ENCODE assay signal across 8 mouse cellular contexts in genomic region chr1:37866286-37866685, GRCm38 (mm10). TPM values are rescaled to one million over a fixed set of nuclear protein-coding genes. Genes with fewer than 3 reads are reported as not detected.
DNase-seq lines count a peak whose midpoint lies in the region; ATAC-seq and TF ChIP-seq lines count a peak whose summit lies in the region.

TSS of gene Tsga10 (minus strand) at chr1:37866429.

- no peaks in the 10 kb centered on the region for H3K9me3 ChIP-seq in kidney, embryonic 15.5 days (replicated peaks)
- H3K9me3 ChIP-seq in midbrain, embryonic 10.5 days (replicated peaks) = no peaks in the 10 kb centered on the region

- H3K4me1 ChIP-seq in kidney, embryonic 15.5 days = peaks cover 5% of the 10 kb centered on the region
- H3K4me1 ChIP-seq in midbrain, embryonic 10.5 days = peaks cover 23% of the 10 kb centered on the region

- TF ChIP-seq POLR2A in brain, embryonic 14.5 days (IDR thresholded peaks at IDR 0.05; ENCODE audit: borderline replicate concordance, extremely low read depth, insufficient read depth, insufficient read length, poor library complexity, severe bottlenecking) = no peak

- H3K4me2 ChIP-seq in kidney, embryonic 15.5 days = peak within 1 kb of the TSS; percentile 81

- no peak for DNase-seq in kidney, postnatal 36 days
- DNase-seq in brain, embryonic 14.5 days (ENCODE audit: low read depth) = no peak
- DNase-seq in induced T-regulatory cell, adult 2 months (ENCODE audit: low read depth) = peak; percentile 41
- no peak for DNase-seq in midbrain, embryonic 10.5 days (ENCODE audit: low spot score)
- DNase-seq in cerebellum, postnatal 14 days = no peak
- DNase-seq in frontal cortex, postnatal 36 days (ENCODE audit: low spot score in 2 of 2) = no peak

- peak within 1 kb of the TSS; percentile 77 for H3K4me3 ChIP-seq in kidney, embryonic 15.5 days (replicated peaks)
- peak within 1 kb of the TSS; percentile 71 for H3K4me3 ChIP-seq in midbrain, embryonic 10.5 days

- TF ChIP-seq CTCF in brain, embryonic 14.5 days (IDR thresholded peaks at IDR 0.05; ENCODE audit: borderline replicate concordance, extremely low read depth, insufficient read depth, insufficient read length) = no peak

- WGBS in kidney, embryonic 15.5 days = 89% methylated on average over 6 of the region's 6 CpGs
- WGBS in midbrain, embryonic 10.5 days = 87% methylated on average over 6 of the region's 6 CpGs

- H3K36me3 ChIP-seq in kidney, embryonic 15.5 days = no peaks in the 10 kb centered on the region
- no peaks in the 10 kb centered on the region for H3K36me3 ChIP-seq in midbrain, embryonic 10.5 days

- H3K9ac ChIP-seq in kidney, embryonic 15.5 days = peak within 1 kb of the TSS; percentile 62

- no peaks in the 10 kb centered on the region for H3K27me3 ChIP-seq in kidney, embryonic 15.5 days
- H3K27me3 ChIP-seq in midbrain, embryonic 10.5 days (ENCODE audit: low read depth, poor library complexity, severe bottlenecking) = peaks cover 14% of the 10 kb centered on the region; the same call in 1 of the 2 replicates

- peak within 1 kb of the TSS; percentile 90 for H3K27ac ChIP-seq in kidney, embryonic 15.5 days
- H3K27ac ChIP-seq in midbrain, embryonic 10.5 days (replicated peaks) = peak within 1 kb of the TSS; percentile 89

- ATAC-seq in kidney, embryonic 15.5 days (replicated peaks; ENCODE audit: low FRiP score) = no peak
- ATAC-seq in inflammation-experienced regulatory T-cells, adult 6 months = no peak

RNA-seq across cellular contexts. Expression of gene Tsga10, which starts in this region (rescaled TPM):
- 6.0 and 6.1 TPM in 2 replicates for polyA plus RNA-seq in kidney, embryonic 15.5 days (2015; fragmentation: Nextera tagmentation; extraction: Ambion mirVana)
- 16.0 and 17.6 TPM in 2 replicates for polyA plus RNA-seq in brain, embryonic 14.5 days (2012; rRNA removed)
- 11.0 and 15.0 TPM in 2 replicates for polyA plus RNA-seq in midbrain, embryonic 10.5 days (2016; fragmentation: Nextera tagmentation; extraction: Ambion mirVana)
- polyA plus RNA-seq in inflammation-experienced regulatory T-cells, adult 6 months (2017; shearing (Covaris generic)) = 1 to 10 TPM; 1.2 to 1.9 (median 1.8) TPM
